ENCODE assay signal across 20 mouse cellular contexts in the genomic region with DNA sequence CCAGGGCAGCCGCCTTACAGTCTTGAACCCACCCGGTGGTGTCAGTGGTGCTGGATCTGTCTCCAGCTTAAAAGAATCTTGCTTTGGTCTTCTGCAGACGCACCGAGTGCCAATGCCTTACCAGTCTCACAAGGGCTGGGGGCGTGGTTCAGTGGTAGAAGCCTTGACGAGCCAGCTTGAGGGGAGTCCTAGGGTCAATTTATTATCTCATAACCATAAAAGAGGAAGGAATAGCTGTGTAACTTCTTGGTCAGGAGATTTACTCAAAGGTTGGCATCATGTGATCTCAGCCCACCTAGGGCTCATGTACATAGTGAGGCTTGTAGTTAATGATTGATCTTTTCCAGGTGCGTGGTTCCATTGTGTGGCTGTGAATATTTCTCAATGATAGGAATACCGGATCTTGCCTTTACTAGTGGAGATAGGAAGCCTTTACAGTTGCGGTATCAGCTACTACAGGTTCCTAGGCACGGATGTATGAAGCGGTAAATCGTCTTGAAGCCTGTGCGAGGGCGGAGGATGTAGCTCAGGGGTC. TPM values are rescaled to one million over a fixed set of nuclear protein-coding genes. Genes with fewer than 3 reads are reported as not detected.
A peak's percentile ranks its signal among the peaks of the same experiment; 100 is the strongest.
DNase-seq lines count a peak whose midpoint lies in the region; ATAC-seq and TF ChIP-seq lines count a peak whose summit lies in the region.
"Had no signal": no experiment of that assay in that cellular context is flagged by ENCODE, and none has a peak within 500 bp of the region (broad histone marks: within the 10 kb centered on the region; RNA-seq: fewer than 3 reads in every experiment).

No protein-coding gene starts in this region.

- no peak for TF ChIP-seq POLR2A in testis, adult 2 months (IDR thresholded peaks at IDR 0.05; ENCODE audit: control insufficient read depth, low read depth, low read length)
- TF ChIP-seq POLR2A in heart, adult 2 months (IDR thresholded peaks at IDR 0.05; ENCODE audit: insufficient read depth, low read depth, low read length): no peak

- H3K27ac ChIP-seq in kidney, embryonic 14.5 days (ENCODE audit: low read depth, low read length): peak overlapping the region; percentile 74; the same call in 1 of the 2 replicates
- peak overlapping the region; percentile 73 for H3K27ac ChIP-seq in testis, adult 2 months (ENCODE audit: control insufficient read depth, insufficient read depth, low read depth, low read length)
- no peak overlapping the region for H3K27ac ChIP-seq in heart, adult 2 months
- H3K27ac ChIP-seq: embryonic facial prominence, embryonic 15.5 days; hindbrain, postnatal 0 days; limb, embryonic 13.5 days; liver, embryonic 15.5 days; macrophage; midbrain, embryonic 10.5 days had no signal

- intact Hi-C loops in heart, adult 2 months (cut with DNase I): no loop called here

- H3K79me2 ChIP-seq in heart, adult 2 months (replicated peaks; ENCODE audit: control insufficient read depth, insufficient read depth, low read length): no peaks in the 10 kb centered on the region

- WGBS in kidney, embryonic 14.5 days: 82% methylated on average over 14 of the region's 14 CpGs
- WGBS in large intestine, adult 2 months: 36% methylated on average over 14 of the region's 14 CpGs
- 78% methylated on average over 14 of the region's 14 CpGs for WGBS in heart, adult 2 months

- H3K4me1 ChIP-seq in kidney, embryonic 14.5 days (ENCODE audit: control insufficient read depth, insufficient read depth, low read length): peaks cover 9% of the 10 kb centered on the region; the same call in 1 of the 2 replicates
- peaks cover 7% of the 10 kb centered on the region for H3K4me1 ChIP-seq in testis, adult 2 months (ENCODE audit: control insufficient read depth, insufficient read depth, low read length)
- no peaks in the 10 kb centered on the region for H3K4me1 ChIP-seq in heart, adult 2 months (ENCODE audit: control insufficient read depth, insufficient read depth, low read length)
- H3K4me1 ChIP-seq: embryonic facial prominence, embryonic 15.5 days; limb, embryonic 13.5 days; liver, embryonic 15.5 days had no signal

- H3K36me3 ChIP-seq in kidney, embryonic 14.5 days (ENCODE audit: control insufficient read depth, insufficient read depth, low read length): no peaks in the 10 kb centered on the region
- H3K36me3 ChIP-seq in testis, adult 2 months (ENCODE audit: control insufficient read depth, insufficient read depth, low read length): no peaks in the 10 kb centered on the region
- no peaks in the 10 kb centered on the region for H3K36me3 ChIP-seq in heart, adult 2 months (ENCODE audit: control insufficient read depth, insufficient read depth, low read length)
- H3K36me3 ChIP-seq: embryonic facial prominence, embryonic 15.5 days; limb, embryonic 13.5 days; midbrain, embryonic 10.5 days had no signal

- H3K4me3 ChIP-seq in kidney, embryonic 14.5 days (ENCODE audit: low read length): no peak overlapping the region
- no peak overlapping the region for H3K4me3 ChIP-seq in testis, adult 2 months (ENCODE audit: control insufficient read depth, low read depth, low read length)
- no peak overlapping the region for H3K4me3 ChIP-seq in heart, adult 2 months
- H3K4me3 ChIP-seq: embryonic facial prominence, embryonic 15.5 days; limb, embryonic 13.5 days; liver, embryonic 15.5 days; midbrain, embryonic 10.5 days had no signal

- TF ChIP-seq CTCF in testis, adult 2 months (IDR thresholded peaks at IDR 0.05; ENCODE audit: control insufficient read depth, insufficient read depth, insufficient replicate concordance, low read depth, low read length): no peak
- no peak for TF ChIP-seq CTCF in heart, adult 2 months (IDR thresholded peaks at IDR 0.05)

- no peak for TF ChIP-seq EP300 in heart, adult 2 months (IDR thresholded peaks at IDR 0.05; ENCODE audit: insufficient read depth, low read depth, low read length)

- no peak for DNase-seq in kidney, adult 11 months
- no peak for DNase-seq in testis, postnatal 10 days (ENCODE audit: low spot score)
- DNase-seq in large intestine, adult 2 months (ENCODE audit: low read depth, low spot score): peak; percentile 70
- no peak for DNase-seq in heart, adult 18-20 months
- DNase-seq in right cerebral cortex, postnatal 4 days: no peak
- DNase-seq in heart, adult 2 months: no peak
- DNase-seq: cerebellum, adult 18-20 months; cerebellum, postnatal 36 days; gastrocnemius, postnatal 36 days; heart, postnatal 4 days had no signal

- 0 out of 2 replicates have a peak, but pooled peaks cover 3% of the 10 kb centered on the region for H3K9me3 ChIP-seq in kidney, embryonic 14.5 days (ENCODE audit: control insufficient read depth, low read length)
- H3K9me3 ChIP-seq: embryonic facial prominence, embryonic 15.5 days; liver, embryonic 15.5 days; midbrain, embryonic 10.5 days had no signal

- H3K9ac ChIP-seq in kidney, embryonic 14.5 days (ENCODE audit: low read depth, low read length): no peak overlapping the region
- no peak overlapping the region for H3K9ac ChIP-seq in heart, adult 2 months (ENCODE audit: low read depth, low read length)
- H3K9ac ChIP-seq: embryonic facial prominence, embryonic 15.5 days; limb, embryonic 13.5 days; liver, embryonic 15.5 days had no signal

- no peak overlapping the region for H3K4me2 ChIP-seq in kidney, embryonic 14.5 days (replicated peaks; ENCODE audit: low read depth, low read length)
- H3K4me2 ChIP-seq: embryonic facial prominence, embryonic 15.5 days; limb, embryonic 13.5 days; liver, embryonic 15.5 days had no signal

- no peak for ATAC-seq in kidney, embryonic 14.5 days (ENCODE audit: low FRiP score, low TSS enrichment)
- ATAC-seq: forebrain, embryonic 16.5 days had no signal

- no peaks in the 10 kb centered on the region for H3K27me3 ChIP-seq in kidney, embryonic 14.5 days (ENCODE audit: control insufficient read depth, insufficient read depth, low read length)
- no peaks in the 10 kb centered on the region for H3K27me3 ChIP-seq in testis, adult 2 months (ENCODE audit: control insufficient read depth, insufficient read depth, low read length)
- no peaks in the 10 kb centered on the region for H3K27me3 ChIP-seq in heart, adult 2 months (ENCODE audit: control insufficient read depth, insufficient read depth, low read length)
- H3K27me3 ChIP-seq: CH12.LX; embryonic facial prominence, embryonic 15.5 days; limb, embryonic 13.5 days; liver, embryonic 15.5 days had no signal

RNA-seq across cellular contexts. Expression of gene Faap24, which starts 24.1 kb away (rescaled TPM):
- 14.5 and 18.0 TPM in 2 replicates for polyA plus RNA-seq in kidney, embryonic 14.5 days (2014; fragmentation: Nextera tagmentation; extraction: Ambion mirVana)
- 3.1 and 4.0 TPM in 2 replicates for polyA plus RNA-seq in testis, adult 2 months (2012; rRNA removed)
- 6.5 and 7.9 TPM in 2 replicates for polyA plus RNA-seq in large intestine, adult 2 months (2012; rRNA removed)
- 1 to 10 TPM; 1.4 to 1.8 TPM for total RNA-seq in heart, adult 18-20 months (2021)
- 1 to 10 TPM; 1.9 to 2.3 TPM for total RNA-seq in heart, adult 2 months (2021)
- 1.2 and 1.4 TPM in 2 replicates for polyA plus RNA-seq in heart, adult 2 months (2012; rRNA removed)

RNA-seq across cellular contexts. Expression of gene Cep89, which starts 24.3 kb away (rescaled TPM):
- 40.2 and 59.9 TPM in 2 replicates for polyA plus RNA-seq in kidney, embryonic 14.5 days (2014; fragmentation: Nextera tagmentation; extraction: Ambion mirVana)
- polyA plus RNA-seq in testis, adult 2 months (2012; rRNA removed): 95.0 and 104 TPM in 2 replicates
- polyA plus RNA-seq in large intestine, adult 2 months (2012; rRNA removed): 14.6 and 18.0 TPM in 2 replicates
- total RNA-seq in heart, adult 18-20 months (2021): 10 to 100 TPM; 11.1 to 11.5 TPM
- total RNA-seq in heart, adult 2 months (2021): 10 to 100 TPM; 12.6 to 13.9 TPM
- 17.4 and 21.3 TPM in 2 replicates for polyA plus RNA-seq in heart, adult 2 months (2012; rRNA removed)

RNA-seq across cellular contexts. Expression of gene Rhpn2, which starts 38.6 kb away (rescaled TPM):
- 10.2 and 15.7 TPM in 2 replicates for polyA plus RNA-seq in kidney, embryonic 14.5 days (2014; fragmentation: Nextera tagmentation; extraction: Ambion mirVana)
- 4.3 and 5.2 TPM in 2 replicates for polyA plus RNA-seq in testis, adult 2 months (2012; rRNA removed)
- 27.1 and 41.6 TPM in 2 replicates for polyA plus RNA-seq in large intestine, adult 2 months (2012; rRNA removed)
- total RNA-seq in heart, adult 18-20 months (2021): 1 to 10 TPM; 3.6 to 4.8 TPM
- total RNA-seq in heart, adult 2 months (2021): 1 to 10 TPM; 3.1 to 4.2 TPM
- polyA plus RNA-seq in heart, adult 2 months (2012; rRNA removed): 3.0 and 4.3 TPM in 2 replicates
- polyA plus RNA-seq: macrophage had no signal

RNA-seq across cellular contexts. Expression of gene Gpatch1, which starts 54.3 kb away (rescaled TPM):
- 13.7 and 20.5 TPM in 2 replicates for polyA plus RNA-seq in kidney, embryonic 14.5 days (2014; fragmentation: Nextera tagmentation; extraction: Ambion mirVana)
- 2.3 and 3.0 TPM in 2 replicates for polyA plus RNA-seq in testis, adult 2 months (2012; rRNA removed)
- 3.3 and 5.1 TPM in 2 replicates for polyA plus RNA-seq in large intestine, adult 2 months (2012; rRNA removed)
- 10 to 100 TPM; 11.5 to 11.7 TPM for total RNA-seq in heart, adult 18-20 months (2021)
- 10 to 100 TPM; 11.6 to 12.5 TPM for total RNA-seq in heart, adult 2 months (2021)
- polyA plus RNA-seq in heart, adult 2 months (2012; rRNA removed): 3.9 and 5.3 TPM in 2 replicates
